Mouse (Mus musculus): ENCODE results near the gene Azin2.

GRCm38 (mm10) chr4:128969607-128970416 lies 7.6 kb upstream of the Azin2 start:
- TF ChIP-seq POLR2A (IDR thresholded peaks at IDR 0.05; ENCODE audit: extremely low read depth, insufficient read depth, low read length) (no peak), CTCF (IDR thresholded peaks at IDR 0.05; ENCODE audit: extremely low read depth, insufficient read depth, low read length) (no peak)

Data from cortical plate, adult 2 months (tissue).